Mouse (Mus musculus) MEL (cell line): Measurements from ENCODE around the gene Lingo1.

Experiments
- CHD1 ChIP-seq: IDR thresholded peaks from 2 replicates; pipeline ENCODE4 v1.6.1; 2012; ENCODE audit warnings: low read depth, mild to moderate bottlenecking, inconsistent platforms, low read length, improper control_type of control experiment
- CHD2 ChIP-seq: IDR thresholded peaks from 2 replicates; pipeline ENCODE4 v1.6.1; 2011; ENCODE audit warnings: low read length, improper control_type of control experiment
- CTCF ChIP-seq, 3 experiments: IDR thresholded peaks in 2 of 3; conservative IDR thresholded peaks in 1 of 3; 2 replicates each; pipeline ENCODE4 v1.5.1; 2011 to 2012; ENCODE audit warnings: low read length in 3 of 3, low read depth in 2 of 3, mild to moderate bottlenecking in 2 of 3, improper control_type of control experiment in 1 of 3, inconsistent platforms in 1 of 3, mixed read lengths in 1 of 3, moderate library complexity in 1 of 3; ENCODE audit not compliant: control insufficient read depth in 1 of 3, insufficient read depth in 1 of 3, poor library complexity in 1 of 3, severe bottlenecking in 1 of 3
- EP300 ChIP-seq, 2 experiments: IDR thresholded peaks; 2 replicates each; pipeline ENCODE4 v1.6.1; 2011; ENCODE audit warnings: improper control_type of control experiment in 2 of 2, low read length in 2 of 2, low read depth in 1 of 2, mild to moderate bottlenecking in 1 of 2
- GATA1 ChIP-seq: IDR thresholded peaks from 2 replicates; pipeline ENCODE4 v1.6.1; 2011; ENCODE audit warnings: low read depth, low read length, improper control_type of control experiment
- MAFK ChIP-seq: IDR thresholded peaks from 2 replicates; pipeline ENCODE4 v1.6.1; 2011; ENCODE audit warnings: low read depth, mild to moderate bottlenecking, low read length, improper control_type of control experiment, borderline replicate concordance
- MAZ ChIP-seq: IDR thresholded peaks from 2 replicates; pipeline ENCODE4 v1.6.1; 2012; ENCODE audit warnings: low read depth, mild to moderate bottlenecking, inconsistent platforms, low read length, improper control_type of control experiment
- MYC ChIP-seq: IDR thresholded peaks from 2 replicates; pipeline ENCODE4 v1.6.1; 2011; ENCODE audit warnings: low read depth, mild to moderate bottlenecking, low read length, improper control_type of control experiment, moderate library complexity
- POLR2A ChIP-seq, 2 experiments: IDR thresholded peaks; 2 replicates each; pipeline ENCODE4 v1.6.1; 2011 to 2012; ENCODE audit warnings: low read length in 2 of 2, mild to moderate bottlenecking in 2 of 2, control low read depth in 1 of 2, improper control_type of control experiment in 1 of 2, low read depth in 1 of 2, moderate library complexity in 1 of 2; ENCODE audit not compliant: control insufficient read depth in 1 of 2, insufficient read depth in 1 of 2, poor library complexity in 1 of 2
- SIN3A ChIP-seq: IDR thresholded peaks from 2 replicates; pipeline ENCODE4 v1.6.1; 2012; ENCODE audit warnings: low read length, improper control_type of control experiment, inconsistent platforms
- TAL1 ChIP-seq: IDR thresholded peaks from 2 replicates; pipeline ENCODE4 v1.6.1; 2012; ENCODE audit warnings: mild to moderate bottlenecking, inconsistent platforms, low read length, moderate library complexity, mixed read lengths
- TBP ChIP-seq: IDR thresholded peaks from 2 replicates; pipeline ENCODE4 v1.8.0; 2011; ENCODE audit warnings: low read depth, low read length, improper control_type of control experiment
- TCF12 ChIP-seq: IDR thresholded peaks from 2 replicates; pipeline ENCODE4 v1.6.1; 2014; ENCODE audit warnings: low read depth, mild to moderate bottlenecking, inconsistent platforms, low read length, improper control_type of control experiment, moderate library complexity
- ZMIZ1 ChIP-seq: IDR thresholded peaks from 2 replicates; pipeline ENCODE4 v1.6.1; 2012; ENCODE audit warnings: low read depth, mild to moderate bottlenecking, inconsistent platforms, low read length, improper control_type of control experiment, moderate library complexity

DNA sequence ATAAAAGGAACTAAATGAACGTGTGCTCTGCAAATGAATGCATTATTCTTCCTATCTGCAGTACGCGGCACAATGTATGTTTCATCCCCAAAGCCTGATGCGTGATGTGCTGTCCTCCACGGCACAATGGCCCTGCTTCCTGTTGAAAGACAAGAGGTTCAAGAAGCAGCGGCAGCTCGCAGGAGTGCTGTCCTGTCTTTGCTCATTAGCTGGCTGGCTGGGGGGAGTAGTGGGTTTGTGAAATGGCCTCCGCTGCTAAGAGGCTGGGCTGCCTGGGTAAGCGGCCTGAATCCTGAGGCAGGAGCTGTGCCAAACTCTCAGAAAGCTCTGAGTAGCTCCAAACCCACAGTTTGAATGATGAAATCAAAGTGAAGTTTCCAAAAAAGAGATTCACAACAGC is 31.9 kb upstream of the Lingo1 start:
- TF ChIP-seq TBP (no peak), MAFK (no peak), CTCF (IDR thresholded peaks at IDR 0.05 in 2 of 3, conservative IDR thresholded peaks at IDR 0.05 in 1 of 3; ENCODE audit: control insufficient read depth in 1 of 3, insufficient read depth in 1 of 3, low read depth in 2 of 3, low read length in 3 of 3, poor library complexity in 1 of 3, severe bottlenecking in 1 of 3) (no peak), MAZ (no peak), MYC (no peak), SIN3A (no peak), CHD2 (no peak), POLR2A (IDR thresholded peaks at IDR 0.05; ENCODE audit: control insufficient read depth in 1 of 2, insufficient read depth in 1 of 2, low read depth in 1 of 2, low read length in 2 of 2, poor library complexity in 1 of 2) (no peak), ZMIZ1 (no peak), EP300 (IDR thresholded peaks at IDR 0.05; ENCODE audit: low read depth in 1 of 2, low read length in 2 of 2) (no peak), TAL1 (no peak), CHD1 (no peak), GATA1 (no peak), TCF12 (no peak)
